Mouse (Mus musculus): ENCODE results near the gene Uck2. TPM values are rescaled to one million over a fixed set of nuclear protein-coding genes. Genes with fewer than 3 reads are reported as not detected.

Uck2 gene
- total and polyA plus RNA-seq, 3 experiments = 191 to 643 (median 290) TPM

DNA sequence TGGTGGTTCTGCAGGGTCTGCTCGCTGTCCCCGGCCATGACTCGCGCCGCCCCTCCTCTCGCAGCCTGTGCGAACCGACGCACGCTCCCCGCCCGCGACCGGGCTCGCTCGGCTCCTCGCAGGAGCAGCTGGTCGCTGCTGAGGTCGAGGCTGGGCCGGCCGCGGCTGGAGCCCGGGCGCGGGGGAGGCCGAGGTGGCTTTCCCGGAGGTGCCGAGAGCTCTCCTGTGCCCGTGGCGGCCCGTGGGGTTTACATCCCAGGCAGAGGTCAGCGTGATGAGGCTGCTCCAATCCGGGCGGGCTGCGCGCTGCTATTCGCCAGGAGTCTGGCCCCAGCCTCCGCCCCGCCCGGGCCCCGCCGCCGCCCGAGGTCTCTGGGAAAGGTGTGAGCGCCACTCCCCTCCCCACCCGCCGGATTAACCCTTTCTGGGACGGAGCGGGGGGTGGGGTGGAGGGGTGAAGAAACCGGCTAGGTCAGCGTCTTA is 242 bp downstream of the Uck2 start (continued):
- no peak for TF ChIP-seq UBTF (IDR thresholded peaks at IDR 0.05; ENCODE audit: borderline replicate concordance, insufficient read depth, low read depth, low read length)
- no peak for TF ChIP-seq ELF1 (IDR thresholded peaks at IDR 0.05; ENCODE audit: low read depth, low read length)
- peak; percentile 99 for TF ChIP-seq MAZ (IDR thresholded peaks at IDR 0.05; ENCODE audit: low read depth, low read length)
- TF ChIP-seq TAL1 (IDR thresholded peaks at IDR 0.05; ENCODE audit: low read length) = no peak
- TF ChIP-seq ZKSCAN1 (IDR thresholded peaks at IDR 0.05; ENCODE audit: low read depth, low read length) = no peak
- no peak for TF ChIP-seq USF2 (IDR thresholded peaks at IDR 0.05; ENCODE audit: borderline replicate concordance in 1 of 2, insufficient read depth in 1 of 2, low read depth in 1 of 2, low read length in 2 of 2)
- no peak for TF ChIP-seq CTCF (IDR thresholded peaks at IDR 0.05 in 2 of 3, conservative IDR thresholded peaks at IDR 0.05 in 1 of 3; ENCODE audit: control insufficient read depth in 1 of 3, insufficient read depth in 1 of 3, low read depth in 2 of 3, low read length in 3 of 3, poor library complexity in 1 of 3, severe bottlenecking in 1 of 3)
- TF ChIP-seq MAFK (IDR thresholded peaks at IDR 0.05; ENCODE audit: borderline replicate concordance, low read depth, low read length) = no peak
- peak; percentile 83 for TF ChIP-seq POLR2AphosphoS2 (IDR thresholded peaks at IDR 0.05; ENCODE audit: low read length)
- TF ChIP-seq POLR2A (IDR thresholded peaks at IDR 0.05; ENCODE audit: control insufficient read depth in 1 of 2, insufficient read depth in 1 of 2, low read depth in 1 of 2, low read length in 2 of 2, poor library complexity in 1 of 2) = peak; percentile 92 to 93
- TF ChIP-seq MEF2A (IDR thresholded peaks at IDR 0.05; ENCODE audit: extremely low read depth, insufficient replicate concordance, low read depth, low read length, poor library complexity, severe bottlenecking) = no peak
- peak; percentile 29; the same call in 1 of the 2 replicates for TF ChIP-seq TCF12 (IDR thresholded peaks at IDR 0.05; ENCODE audit: low read depth, low read length)
- TF ChIP-seq NRF1 (IDR thresholded peaks at IDR 0.05; ENCODE audit: insufficient read depth, low read depth, low read length, poor library complexity, severe bottlenecking) = no peak

DNA sequence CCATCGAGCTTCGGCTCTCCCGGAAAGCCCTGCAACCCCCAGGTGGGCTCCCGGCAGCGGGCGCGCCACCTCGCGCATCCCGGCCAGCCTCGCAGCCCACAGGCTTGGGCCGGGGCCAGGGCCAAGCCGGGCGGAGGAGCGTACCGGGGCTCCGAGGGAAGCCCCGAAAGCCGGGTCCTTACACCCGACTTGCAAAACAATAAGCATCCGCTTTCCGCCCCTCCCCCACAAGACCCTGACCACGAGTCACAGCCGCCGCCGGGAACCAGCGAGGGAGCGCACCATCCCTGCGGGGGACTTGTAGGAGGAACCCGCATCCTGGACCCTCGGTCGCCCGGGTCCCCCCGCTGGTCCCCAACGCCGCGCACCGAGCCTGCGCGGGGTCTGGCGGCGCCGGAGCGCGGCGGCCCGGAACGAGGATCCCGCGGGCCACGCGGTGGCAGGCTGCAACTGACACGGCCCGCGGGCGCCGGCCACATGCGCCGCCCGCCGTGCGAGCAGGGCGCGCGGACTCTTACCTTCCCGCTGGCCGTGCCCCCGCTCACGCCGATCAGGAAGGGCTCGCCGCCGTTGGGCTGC is 773 bp downstream of the Uck2 start:
- peaks cover 2 to 27% of the 10 kb centered on the region in 2 experiments; a peak in 3 of 4 replicates for H3K36me3 ChIP-seq (ENCODE audit: control insufficient read depth in 1 of 2, insufficient read depth in 2 of 2, low read length in 2 of 2)
- H3K9me3 ChIP-seq (replicated peaks; ENCODE audit: insufficient read depth, low read length) = no peaks in the 10 kb centered on the region
- TF ChIP-seq NRF1 (IDR thresholded peaks at IDR 0.05; ENCODE audit: insufficient read depth, low read depth, low read length, poor library complexity, severe bottlenecking) (peak; percentile 43; the same call in 1 of the 2 replicates), MXI1 (IDR thresholded peaks at IDR 0.05; ENCODE audit: low read depth, low read length) (peak; percentile 68), CHD1 (IDR thresholded peaks at IDR 0.05; ENCODE audit: low read depth, low read length) (no peak), MAX (IDR thresholded peaks at IDR 0.05; ENCODE audit: low read length) (peak; percentile 65; the same call in 1 of the 2 replicates), KAT2A (conservative IDR thresholded peaks at IDR 0.05; ENCODE audit: low read depth, low read length) (no peak; the same call in 1 of the 2 replicates), MYC (IDR thresholded peaks at IDR 0.05; ENCODE audit: low read depth, low read length) (peak; percentile 53; the same call in 1 of the 2 replicates), GATA1 (IDR thresholded peaks at IDR 0.05; ENCODE audit: low read depth, low read length) (no peak), UBTF (IDR thresholded peaks at IDR 0.05; ENCODE audit: borderline replicate concordance, insufficient read depth, low read depth, low read length) (no peak; the same call in 1 of the 2 replicates), ZMIZ1 (IDR thresholded peaks at IDR 0.05; ENCODE audit: low read depth, low read length) (peak; percentile 75; the same call in 1 of the 2 replicates), HCFC1 (IDR thresholded peaks at IDR 0.05; ENCODE audit: low read depth, low read length) (peak; percentile 12; the same call in 1 of the 2 replicates), MYB (IDR thresholded peaks at IDR 0.05; ENCODE audit: low read depth, low read length) (no peak), USF2 (IDR thresholded peaks at IDR 0.05; ENCODE audit: borderline replicate concordance in 1 of 2, insufficient read depth in 1 of 2, low read depth in 1 of 2, low read length in 2 of 2) (no peak), NELFE (IDR thresholded peaks at IDR 0.05; ENCODE audit: low read depth, low read length) (no peak)
- H3K27me3 ChIP-seq (ENCODE audit: control insufficient read depth in 1 of 2, insufficient read depth in 2 of 2, low read length in 2 of 2) = no peaks in the 10 kb centered on the region
- H3K4me1 ChIP-seq (ENCODE audit: control insufficient read depth in 1 of 2, insufficient read depth in 2 of 2, low read length in 2 of 2) = peaks cover 8 to 26% of the 10 kb centered on the region in 2 experiments
- peaks cover 56% of the 10 kb centered on the region for H3K79me2 ChIP-seq (ENCODE audit: control insufficient read depth, insufficient read depth, low read length, poor library complexity)
- H3K9ac ChIP-seq (ENCODE audit: control insufficient read depth, low read depth, low read length, poor library complexity, severe bottlenecking) = peak overlapping the region; percentile 93
- peak; percentile 78 for DNase-seq (ENCODE audit: low read depth, low spot score)
- peak overlapping the region; percentile 87 for H3K27ac ChIP-seq (ENCODE audit: control insufficient read depth, low read depth, low read length)
- H3K4me3 ChIP-seq (ENCODE audit: control insufficient read depth in 1 of 2, insufficient read depth in 1 of 2, low read depth in 2 of 2, low read length in 2 of 2) = peak overlapping the region; percentile 90 to 99
